Mouse (Mus musculus) heart, adult 2 months (tissue): ENCODE measurements around the gene Snph.

Experiments used
- CTCF ChIP-seq: fragments of 200-600 bp; IDR thresholded peaks from 2 replicates; pipeline ENCODE4 v1.8.1; 2022; ENCODE audit warnings: antibody characterized with exemption, mild to moderate bottlenecking, moderate library complexity
- EP300 ChIP-seq: fragments of 200-500 bp; IDR thresholded peaks from 2 replicates; pipeline ENCODE4 v1.6.1; 2011; ENCODE audit warnings: low read depth, low read length, control low read depth; ENCODE audit not compliant: insufficient read depth
- POLR2A ChIP-seq: fragments of 200-500 bp; IDR thresholded peaks from 2 replicates; pipeline ENCODE4 v1.6.1; 2011; ENCODE audit warnings: mild to moderate bottlenecking, low read depth, low read length, control low read depth; ENCODE audit not compliant: insufficient read depth

DNA sequence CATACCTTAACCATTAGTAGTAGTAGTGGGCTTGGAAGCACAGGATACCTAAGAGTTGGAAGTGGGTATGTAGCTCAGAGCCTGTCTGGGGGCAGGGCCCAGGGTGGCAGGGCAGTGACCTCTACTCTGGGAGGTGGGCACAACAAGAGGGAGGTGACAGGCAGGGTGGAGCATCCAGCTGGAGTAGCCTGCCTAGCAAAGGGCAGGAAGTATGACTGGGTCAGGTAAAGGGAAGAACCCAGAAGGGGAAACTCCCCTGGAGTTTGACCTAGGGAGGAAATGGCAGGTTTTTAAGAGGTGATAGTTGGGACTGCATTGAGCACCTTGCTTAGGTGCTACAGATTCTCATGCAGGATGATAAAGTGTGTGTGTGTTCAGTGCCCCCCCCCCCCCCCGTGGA is 51.4 kb downstream of the Snph start:
- TF ChIP-seq CTCF (no peak), EP300 (no peak), POLR2A (no peak)
